Mouse (Mus musculus) telencephalon, adult 2 months (tissue): ENCODE measurements at regions not wholly inside any gene's neighbourhood (a gene's known extent, or its start where the extent isn't known, plus 50 kb on each side); places are given as distances from the start of the nearest gene placed in this dataset.

ENCODE experiments used
- DNase-seq: peaks from one replicate; pipeline ENCODE4 v3.0.0-alpha.2; 2011; ENCODE audit warnings: low read depth, low spot score

GRCm38 (mm10) chr1:132820136-132820535 is 59.9 kb upstream of the Lrrn2 start:
- DNase-seq = no peak

- DNase-seq = no peak
Measured at GRCm38 (mm10) chr1:132818296-132818695, 61.8 kb upstream of the Lrrn2 start.

GRCm38 (mm10) chr1:132817366-132817765 is 62.7 kb upstream of the Lrrn2 start:
- peak; percentile 52 for DNase-seq

- no peak for DNase-seq
Measured at GRCm38 (mm10) chr1:132805543-132805942, 63.9 kb upstream of the Nfasc start.

- DNase-seq = no peak
Measured at GRCm38 (mm10) chr1:132803842-132804241, 62.2 kb upstream of the Nfasc start.

- DNase-seq = no peak
Measured at GRCm38 (mm10) chr1:132802380-132802779, 60.8 kb upstream of the Nfasc start.

- no peak for DNase-seq
Measured at GRCm38 (mm10) chr1:132800285-132800684, 58.7 kb upstream of the Nfasc start.

- no peak for DNase-seq
Measured at GRCm38 (mm10) chr1:132799258-132799657, 57.7 kb upstream of the Nfasc start.

- DNase-seq = no peak
Measured at GRCm38 (mm10) chr1:132794462-132794861, 52.9 kb upstream of the Nfasc start.
